Mouse (Mus musculus): ENCODE results near the gene Scp2. TPM values are rescaled to one million over a fixed set of nuclear protein-coding genes. Genes with fewer than 3 reads are reported as not detected.

Scp2 gene
- polyA plus RNA-seq, 1 experiment from 2014 or later, result 207 TPM

DNA sequence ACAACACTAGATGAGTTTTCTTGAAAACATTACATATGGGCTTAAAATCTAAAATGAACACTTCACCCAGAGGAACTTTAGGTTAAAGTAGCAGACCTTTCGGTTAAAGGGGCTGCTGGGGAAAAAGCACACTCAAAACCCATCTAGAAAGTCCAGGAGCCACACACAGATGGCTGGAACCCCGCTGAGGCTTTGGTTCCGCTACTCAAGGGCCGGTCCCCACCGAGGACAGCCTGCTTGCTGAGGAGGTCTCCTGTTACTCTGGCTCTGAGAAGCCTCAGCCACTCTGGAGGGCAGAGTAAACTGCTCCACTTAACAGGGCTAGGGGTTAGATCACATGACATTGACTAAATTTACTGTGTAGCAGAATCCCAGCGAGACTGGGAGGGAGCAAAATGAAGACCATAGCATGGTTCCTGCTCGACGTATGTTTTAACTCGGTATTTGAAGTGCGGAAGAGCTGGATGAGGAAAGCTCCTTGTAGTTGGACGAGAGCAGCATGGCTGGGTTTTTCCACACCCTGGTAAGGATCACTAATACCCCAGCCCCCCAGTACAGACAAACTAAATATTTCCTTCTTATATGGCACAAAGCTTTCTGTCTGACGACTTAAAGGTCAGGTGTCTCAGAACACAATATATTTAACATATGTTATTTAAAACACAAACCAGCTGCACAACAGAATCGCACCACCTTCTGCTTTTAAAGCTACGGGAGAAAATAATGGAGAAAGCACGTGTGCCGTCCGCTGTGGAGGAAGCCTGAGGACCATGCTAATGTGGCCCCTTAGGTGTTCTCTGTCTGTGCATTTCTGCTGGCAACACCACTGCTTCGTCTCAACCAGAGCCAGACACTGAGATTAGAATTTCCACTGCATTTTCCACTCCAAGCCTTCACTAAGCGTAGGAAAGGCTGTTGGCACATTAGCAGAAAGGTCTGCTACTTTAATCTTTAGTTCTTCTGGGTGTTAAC lies 99.4 kb downstream of the Scp2 start:
- H3K27me3 ChIP-seq (ENCODE audit: control insufficient read depth, insufficient read depth, low read length), result no peaks in the 10 kb centered on the region
- no peak overlapping the region for H3K9ac ChIP-seq (ENCODE audit: low read length)
- H3K4me2 ChIP-seq (ENCODE audit: low read length), result no peak overlapping the region
- H3K27ac ChIP-seq (replicated peaks in 1 of 2; ENCODE audit: control insufficient read depth in 1 of 2, insufficient read depth in 1 of 2, low read depth in 2 of 2, low read length in 2 of 2), result no peak overlapping the region
- H3K4me3 ChIP-seq (ENCODE audit: control insufficient read depth in 1 of 2, insufficient read depth in 1 of 2, low read depth in 1 of 2, low read length in 2 of 2), result no peak overlapping the region
- no peaks in the 10 kb centered on the region for H3K9me3 ChIP-seq (ENCODE audit: control insufficient read depth, low read length)
- peaks cover 4 to 5% of the 10 kb centered on the region in 2 experiments; a peak in 3 of 4 replicates for H3K4me1 ChIP-seq (ENCODE audit: control insufficient read depth in 2 of 2, insufficient read depth in 2 of 2, low read length in 2 of 2)
- WGBS, result 57% methylated on average over 19 of the region's 19 CpGs
- no peak for ATAC-seq (ENCODE audit: insufficient number of reproducible peaks, insufficient read depth, low FRiP score, low read depth)
- peaks cover 66% of the 10 kb centered on the region for H3K36me3 ChIP-seq (ENCODE audit: control insufficient read depth, insufficient read depth, low read length)

DNA sequence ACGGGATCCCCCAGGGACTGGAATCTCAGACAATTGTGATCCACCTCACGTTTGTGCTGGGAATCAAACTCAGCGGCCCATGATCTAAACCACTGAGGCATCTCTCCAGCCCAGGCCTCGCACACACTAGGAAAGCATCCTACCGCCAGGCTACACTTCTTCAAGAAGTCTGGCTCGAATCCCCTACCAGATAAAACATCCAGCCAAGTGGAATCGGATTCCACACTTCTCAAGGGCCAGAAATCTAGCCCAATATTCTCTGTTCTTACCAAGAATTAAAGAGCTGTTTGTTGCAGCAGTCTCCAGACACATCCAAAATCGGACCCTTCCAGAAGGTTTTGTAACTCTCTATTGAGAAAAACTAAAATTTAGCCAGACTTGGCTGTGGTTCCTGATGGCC lies 107.8 kb downstream of the Scp2 start:
- no peak for ATAC-seq (ENCODE audit: insufficient number of reproducible peaks, insufficient read depth, low FRiP score, low read depth)

DNA sequence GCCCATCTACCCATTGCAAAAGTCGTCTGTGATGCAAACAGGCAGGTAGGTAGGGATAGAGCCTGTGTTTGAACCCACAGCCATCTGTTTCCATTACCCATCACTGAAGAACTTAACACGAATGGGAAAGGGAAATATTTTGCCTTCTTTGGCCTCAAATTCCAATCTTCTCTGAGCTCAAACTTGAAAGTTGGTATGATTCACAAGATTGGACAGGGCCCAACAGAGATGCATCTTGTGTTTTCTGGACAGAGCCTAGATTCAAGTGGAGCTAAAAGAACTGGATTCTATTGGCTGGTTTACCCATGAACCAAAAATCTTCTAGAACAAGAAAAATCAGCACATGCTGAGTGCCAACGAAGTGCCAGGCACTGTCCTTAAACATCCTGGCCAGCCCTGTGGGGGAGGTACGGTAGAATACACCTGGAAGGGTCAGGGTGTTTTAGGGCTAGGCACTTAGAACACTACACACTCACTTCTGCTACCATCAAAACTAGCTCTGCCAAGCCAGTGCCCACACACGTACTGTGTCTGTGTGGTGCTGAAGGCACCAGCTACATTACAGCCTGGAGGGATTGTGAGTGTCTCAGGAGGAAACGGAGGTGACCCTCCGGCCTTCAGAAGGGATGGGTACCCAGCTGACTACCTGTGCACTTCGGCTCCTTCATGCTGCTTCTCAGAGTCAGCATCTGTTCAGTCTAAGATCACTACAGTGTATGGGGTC lies 111.6 kb downstream of the Scp2 start:
- ATAC-seq (ENCODE audit: insufficient number of reproducible peaks, insufficient read depth, low FRiP score, low read depth), result no peak
- 84% methylated on average over 8 of the region's 8 CpGs for WGBS
- Histone ChIP-seq H3K27ac (replicated peaks in 1 of 2; ENCODE audit: control insufficient read depth in 1 of 2, insufficient read depth in 1 of 2, low read depth in 2 of 2, low read length in 2 of 2) (no peak overlapping the region), H3K4me1 (ENCODE audit: control insufficient read depth in 2 of 2, insufficient read depth in 2 of 2, low read length in 2 of 2) (peaks cover 0 to 5% of the 10 kb centered on the region in 2 experiments; a peak in 1 of 4 replicates), H3K36me3 (ENCODE audit: control insufficient read depth, insufficient read depth, low read length) (no peaks in the 10 kb centered on the region), H3K9ac (ENCODE audit: low read length) (no peak overlapping the region), H3K4me3 (ENCODE audit: control insufficient read depth in 1 of 2, insufficient read depth in 1 of 2, low read depth in 1 of 2, low read length in 2 of 2) (no peak overlapping the region), H3K4me2 (ENCODE audit: low read length) (no peak overlapping the region), H3K9me3 (ENCODE audit: control insufficient read depth, low read length) (no peaks in the 10 kb centered on the region), H3K27me3 (ENCODE audit: control insufficient read depth, insufficient read depth, low read length) (peaks cover 45% of the 10 kb centered on the region)

More for the DNA sequence above, 107.8 kb downstream of the Scp2 start:
- no peak overlapping the region for H3K4me2 ChIP-seq (ENCODE audit: low read length)
- H3K36me3 ChIP-seq (ENCODE audit: control insufficient read depth, insufficient read depth, low read length), result peaks cover 6% of the 10 kb centered on the region; the same call in 1 of the 2 replicates
- H3K27me3 ChIP-seq (ENCODE audit: control insufficient read depth, insufficient read depth, low read length), result peaks cover 14% of the 10 kb centered on the region
- no peak overlapping the region for H3K27ac ChIP-seq (replicated peaks in 1 of 2; ENCODE audit: control insufficient read depth in 1 of 2, insufficient read depth in 1 of 2, low read depth in 2 of 2, low read length in 2 of 2)
- H3K4me1 ChIP-seq (ENCODE audit: control insufficient read depth in 2 of 2, insufficient read depth in 2 of 2, low read length in 2 of 2), result no peaks in the 10 kb centered on the region
- no peaks in the 10 kb centered on the region for H3K9me3 ChIP-seq (ENCODE audit: control insufficient read depth, low read length)
- H3K9ac ChIP-seq (ENCODE audit: low read length), result no peak overlapping the region
- 84% methylated on average over 8 of the region's 8 CpGs for WGBS
- H3K4me3 ChIP-seq (ENCODE audit: control insufficient read depth in 1 of 2, insufficient read depth in 1 of 2, low read depth in 1 of 2, low read length in 2 of 2), result no peak overlapping the region

DNA sequence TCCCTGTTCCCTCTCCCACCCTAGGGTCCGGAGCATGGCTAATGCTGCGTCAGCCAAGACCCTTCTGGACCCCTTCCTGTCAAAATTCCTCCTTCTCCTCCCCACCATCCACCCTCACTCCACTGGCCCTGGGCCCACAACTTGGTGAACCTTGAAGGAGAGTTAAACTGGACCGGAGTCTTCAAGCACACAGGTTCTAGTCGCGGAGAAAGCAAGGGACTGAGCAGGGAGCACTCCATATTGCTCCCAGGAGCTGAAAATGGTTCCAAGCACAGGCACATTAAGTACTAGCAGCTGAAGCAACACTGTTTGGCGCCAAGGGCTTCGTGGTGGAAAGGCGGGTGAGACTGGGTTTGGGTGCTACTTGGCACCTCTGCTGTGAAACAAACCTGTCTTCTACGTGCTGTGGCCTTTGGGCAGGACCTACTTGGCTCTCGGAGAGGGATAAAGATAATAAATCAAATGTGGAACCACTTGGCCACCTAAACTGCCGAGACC lies 112.4 kb downstream of the Scp2 start:
- H3K4me2 ChIP-seq (ENCODE audit: low read length), result peak overlapping the region; percentile 99

DNA sequence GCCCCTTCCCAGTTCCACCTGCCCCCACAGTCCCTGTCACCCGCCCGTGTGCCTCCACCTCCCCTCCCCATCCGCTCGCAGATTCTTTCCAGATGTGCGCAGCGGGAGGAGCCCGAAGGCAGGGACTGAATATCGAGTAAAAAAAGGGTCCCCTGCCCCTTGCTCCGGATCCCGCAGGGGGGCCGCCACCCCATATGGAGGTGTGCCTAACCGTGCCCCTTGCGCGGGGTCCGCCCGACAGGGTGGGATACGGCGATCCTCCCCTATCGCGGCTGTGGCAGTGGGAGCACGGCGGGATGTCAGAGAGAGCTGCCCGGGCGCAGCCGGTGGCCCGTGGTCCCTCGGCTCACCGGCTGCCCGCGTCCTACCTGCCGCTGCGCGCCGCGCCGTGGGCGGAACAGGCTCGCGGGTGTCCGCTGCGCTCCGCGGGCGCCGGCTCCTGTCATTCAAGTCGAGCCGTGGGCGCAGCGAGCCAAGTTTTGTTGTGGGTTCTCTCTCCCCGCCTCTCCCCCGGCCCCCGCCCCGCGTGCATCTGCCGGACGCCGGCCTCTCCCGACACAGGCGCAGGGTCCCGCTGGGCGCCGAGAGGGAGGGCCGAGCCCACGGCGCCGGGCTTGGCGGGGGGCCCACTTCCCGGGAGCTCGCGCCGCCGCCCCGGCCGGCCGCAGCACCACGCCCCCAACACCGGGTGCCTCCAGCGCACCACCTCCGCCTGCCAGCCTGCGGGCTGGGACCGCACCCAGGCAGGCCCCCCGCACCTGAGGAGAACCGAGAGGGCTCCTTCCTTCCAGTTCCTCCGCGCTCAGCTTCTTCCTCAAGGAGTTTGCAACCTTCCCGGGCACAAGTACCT lies 113.1 kb downstream of the Scp2 start:
- H3K27ac ChIP-seq (replicated peaks in 1 of 2; ENCODE audit: control insufficient read depth in 1 of 2, insufficient read depth in 1 of 2, low read depth in 2 of 2, low read length in 2 of 2), result no peak overlapping the region
- peak overlapping the region; percentile 99 for H3K4me2 ChIP-seq (ENCODE audit: low read length)
- WGBS, result 2% methylated on average over 67 of the region's 86 CpGs
- peaks cover 45% of the 10 kb centered on the region for H3K27me3 ChIP-seq (ENCODE audit: control insufficient read depth, insufficient read depth, low read length)
- no peaks in the 10 kb centered on the region for H3K36me3 ChIP-seq (ENCODE audit: control insufficient read depth, insufficient read depth, low read length)
- peak; percentile 4; the same call in 1 of the 2 replicates for ATAC-seq (ENCODE audit: insufficient number of reproducible peaks, insufficient read depth, low FRiP score, low read depth)
- peak overlapping the region; percentile 67 for H3K9ac ChIP-seq (ENCODE audit: low read length)
- peaks cover 0 to 5% of the 10 kb centered on the region in 2 experiments; a peak in 1 of 4 replicates for H3K4me1 ChIP-seq (ENCODE audit: control insufficient read depth in 2 of 2, insufficient read depth in 2 of 2, low read length in 2 of 2)
- H3K9me3 ChIP-seq (ENCODE audit: control insufficient read depth, low read length), result no peaks in the 10 kb centered on the region
- peak overlapping the region; percentile 44 to 64 for H3K4me3 ChIP-seq (ENCODE audit: control insufficient read depth in 1 of 2, insufficient read depth in 1 of 2, low read depth in 1 of 2, low read length in 2 of 2)

More for the DNA sequence above, 112.4 kb downstream of the Scp2 start:
- Histone ChIP-seq H3K9ac (ENCODE audit: low read length) (peak overlapping the region; percentile 67), H3K9me3 (ENCODE audit: control insufficient read depth, low read length) (no peaks in the 10 kb centered on the region), H3K36me3 (ENCODE audit: control insufficient read depth, insufficient read depth, low read length) (no peaks in the 10 kb centered on the region), H3K4me3 (ENCODE audit: control insufficient read depth in 1 of 2, insufficient read depth in 1 of 2, low read depth in 1 of 2, low read length in 2 of 2) (peak overlapping the region; percentile 44 to 64), H3K4me1 (ENCODE audit: control insufficient read depth in 2 of 2, insufficient read depth in 2 of 2, low read length in 2 of 2) (peaks cover 0 to 5% of the 10 kb centered on the region in 2 experiments; a peak in 1 of 4 replicates), H3K27me3 (ENCODE audit: control insufficient read depth, insufficient read depth, low read length) (peaks cover 45% of the 10 kb centered on the region), H3K27ac (replicated peaks in 1 of 2; ENCODE audit: control insufficient read depth in 1 of 2, insufficient read depth in 1 of 2, low read depth in 2 of 2, low read length in 2 of 2) (no peak overlapping the region)
- 47% methylated on average over 11 of the region's 11 CpGs for WGBS
- ATAC-seq (ENCODE audit: insufficient number of reproducible peaks, insufficient read depth, low FRiP score, low read depth), result no peak

DNA sequence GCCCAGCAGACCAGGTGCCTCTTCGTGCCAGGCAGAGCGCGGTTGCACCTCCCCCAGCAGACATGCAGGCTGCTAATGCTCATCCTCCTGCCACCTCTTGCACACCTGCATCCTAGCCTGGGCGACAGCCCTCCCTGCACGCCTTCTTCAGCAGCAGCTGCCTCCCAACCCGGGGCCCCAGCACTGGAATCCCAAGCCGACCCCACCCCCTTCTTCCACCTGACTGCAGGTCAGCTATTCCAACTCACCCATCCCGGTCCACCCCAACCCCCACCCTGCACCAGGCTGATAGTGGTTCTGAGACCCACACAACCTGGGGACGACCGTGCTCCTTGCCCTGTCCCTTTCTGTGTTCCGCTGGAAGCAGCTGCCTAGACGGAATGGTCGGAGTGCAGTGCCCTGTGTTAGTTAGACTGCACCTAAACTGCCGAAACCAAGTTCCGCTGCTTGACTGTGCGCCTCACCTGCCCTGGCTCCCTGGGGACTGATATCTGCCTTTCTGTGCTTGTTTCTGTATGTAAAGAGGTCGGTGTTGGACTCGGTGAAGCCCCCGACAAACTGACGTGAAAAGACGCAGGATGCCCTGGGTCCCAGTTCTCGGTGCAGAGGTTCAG lies 113.8 kb downstream of the Scp2 start:
- Histone ChIP-seq H3K9ac (ENCODE audit: low read length) (peak overlapping the region; percentile 67; the same call in 1 of the 2 replicates), H3K4me3 (ENCODE audit: control insufficient read depth in 1 of 2, insufficient read depth in 1 of 2, low read depth in 1 of 2, low read length in 2 of 2) (peak overlapping the region; percentile 44 to 64), H3K4me2 (ENCODE audit: low read length) (peak overlapping the region; percentile 99), H3K27ac (replicated peaks in 1 of 2; ENCODE audit: control insufficient read depth in 1 of 2, insufficient read depth in 1 of 2, low read depth in 2 of 2, low read length in 2 of 2) (no peak overlapping the region), H3K27me3 (ENCODE audit: control insufficient read depth, insufficient read depth, low read length) (peaks cover 48% of the 10 kb centered on the region), H3K4me1 (ENCODE audit: control insufficient read depth in 2 of 2, insufficient read depth in 2 of 2, low read length in 2 of 2) (peaks cover 0 to 5% of the 10 kb centered on the region in 2 experiments; a peak in 1 of 4 replicates), H3K9me3 (ENCODE audit: control insufficient read depth, low read length) (no peaks in the 10 kb centered on the region), H3K36me3 (ENCODE audit: control insufficient read depth, insufficient read depth, low read length) (no peaks in the 10 kb centered on the region)
- ATAC-seq (ENCODE audit: insufficient number of reproducible peaks, insufficient read depth, low FRiP score, low read depth), result no peak
- 8% methylated on average over 22 of the region's 22 CpGs for WGBS

All from heart, embryonic 14.5 days (tissue).